Mouse (Mus musculus) CH12.LX (cell line): ENCODE measurements around the gene Cnnm2. TPM values are rescaled to one million over a fixed set of nuclear protein-coding genes. Genes with fewer than 3 reads are reported as not detected.
"Not testable (repeated sequence)": the region's sequence is repeated elsewhere in the genome, so short reads cannot be mapped to it uniquely, and the experiment has no call there.

ENCODE experiments used
- DNase-seq: peaks from one replicate; pipeline ENCODE4 v3.0.0-alpha.2; 2013; ENCODE audit errors: extremely low read depth
- H3K27ac ChIP-seq: 2 replicates; pipeline ENCODE4 v1.5.1; 2012; ENCODE audit warnings: low read depth, mild to moderate bottlenecking, control low read depth, moderate library complexity; ENCODE audit not compliant: insufficient read depth
- H3K27me3 ChIP-seq: replicated peaks from 2 replicates; pipeline ENCODE3; 2012; ENCODE audit warnings: inconsistent platforms
- H3K36me3 ChIP-seq, 2 experiments: replicated peaks in 1 of 2; 2 replicates each; pipeline versions ENCODE3 to v1.6.1; 2012; ENCODE audit warnings: inconsistent platforms in 1 of 2, low read length in 1 of 2, mild to moderate bottlenecking in 1 of 2, mixed read lengths in 1 of 2, moderate library complexity in 1 of 2; ENCODE audit not compliant: control insufficient read depth in 1 of 2, insufficient read depth in 1 of 2
- H3K4me1 ChIP-seq, 2 experiments: 2 replicates each; pipeline ENCODE4 v1.6.1; 2012; ENCODE audit warnings: inconsistent platforms in 1 of 2, moderate library complexity in 1 of 2; ENCODE audit not compliant: insufficient read depth in 2 of 2, control insufficient read depth in 1 of 2
- H3K4me2 ChIP-seq: 2 replicates; pipeline ENCODE4 v1.6.1; 2012; ENCODE audit warnings: low read depth, mild to moderate bottlenecking, control low read depth; ENCODE audit not compliant: poor library complexity, insufficient read depth, severe bottlenecking
- H3K4me3 ChIP-seq, 3 experiments: fragments of 150-350 bp in 1 of 3; sonication (generic) in 1 of 3; replicated peaks in 1 of 3; 2 replicates each; pipeline versions ENCODE3 to v1.5.1; 2011 to 2012; ENCODE audit warnings: low read depth in 2 of 3, low read length in 2 of 3, mild to moderate bottlenecking in 2 of 3, moderate library complexity in 2 of 3, control low read depth in 1 of 3, improper control_type of control experiment in 1 of 3, inconsistent platforms in 1 of 3, mixed read lengths in 1 of 3; ENCODE audit not compliant: poor library complexity in 1 of 3
- H3K79me2 ChIP-seq: replicated peaks from 2 replicates; pipeline ENCODE4 v1.6.1; 2012; ENCODE audit warnings: mild to moderate bottlenecking, moderate library complexity; ENCODE audit not compliant: control insufficient read depth, poor library complexity, insufficient read depth, severe bottlenecking; ENCODE audit errors: extremely low read depth
- H3K9ac ChIP-seq: 2 replicates; pipeline ENCODE4 v1.6.1; 2012; ENCODE audit warnings: low read depth, mild to moderate bottlenecking, control low read depth, moderate library complexity; ENCODE audit not compliant: insufficient read depth
- H3K9me3 ChIP-seq: replicated peaks from 2 replicates; pipeline ENCODE3; 2012; ENCODE audit warnings: low read length, inconsistent platforms, mixed read lengths
- CTCF ChIP-seq, 2 experiments: IDR thresholded peaks in 1 of 2; conservative IDR thresholded peaks in 1 of 2; 2 replicates each; pipeline ENCODE4 v1.5.1; 2011 to 2012; ENCODE audit warnings: low read depth in 2 of 2, low read length in 2 of 2, improper control_type of control experiment in 1 of 2, inconsistent platforms in 1 of 2, mild to moderate bottlenecking in 1 of 2, moderate library complexity in 1 of 2
- E2F4 ChIP-seq: IDR thresholded peaks from 2 replicates; pipeline ENCODE4 v1.6.1; 2011; ENCODE audit warnings: low read depth, low read length, improper control_type of control experiment; ENCODE audit not compliant: insufficient replicate concordance
- ELF1 ChIP-seq: IDR thresholded peaks from 2 replicates; pipeline ENCODE4 v1.6.1; 2014; ENCODE audit warnings: low read depth, mild to moderate bottlenecking, inconsistent platforms, low read length, improper control_type of control experiment
- EP300 ChIP-seq: IDR thresholded peaks from 2 replicates; pipeline ENCODE4 v1.6.1; 2011; ENCODE audit warnings: low read length, improper control_type of control experiment
- GABPA ChIP-seq: IDR thresholded peaks from 2 replicates; pipeline ENCODE4 v1.6.1; 2012; ENCODE audit warnings: low read depth, low read length, improper control_type of control experiment, inconsistent platforms; ENCODE audit not compliant: insufficient replicate concordance
- MAX ChIP-seq: IDR thresholded peaks from 2 replicates; pipeline ENCODE4 v1.6.1; 2011; ENCODE audit warnings: low read length, improper control_type of control experiment
- MEF2A ChIP-seq: IDR thresholded peaks from 2 replicates; pipeline ENCODE4 v1.6.1; 2014; ENCODE audit warnings: low read depth, mild to moderate bottlenecking, inconsistent platforms, low read length, improper control_type of control experiment, borderline replicate concordance
- NELFE ChIP-seq: IDR thresholded peaks from 2 replicates; pipeline ENCODE4 v1.6.1; 2011; ENCODE audit warnings: low read depth, low read length, improper control_type of control experiment
- POLR2A ChIP-seq: IDR thresholded peaks from 2 replicates; pipeline ENCODE4 v1.6.1; 2011; ENCODE audit warnings: low read depth, mild to moderate bottlenecking, improper control_type of control experiment, low read length
- POLR2AphosphoS2 ChIP-seq: IDR thresholded peaks from 2 replicates; pipeline ENCODE4 v1.6.1; 2011; ENCODE audit warnings: low read depth, low read length, improper control_type of control experiment
- RCOR1 ChIP-seq: conservative IDR thresholded peaks from 2 replicates; pipeline ENCODE4 v1.6.1; 2012; ENCODE audit warnings: low read depth, mild to moderate bottlenecking, inconsistent platforms, low read length, improper control_type of control experiment
- USF2 ChIP-seq: conservative IDR thresholded peaks from 2 replicates; pipeline ENCODE4 v1.6.1; 2011; ENCODE audit warnings: low read depth, low read length, improper control_type of control experiment
- ZC3H11A ChIP-seq: IDR thresholded peaks from 2 replicates; pipeline ENCODE4 v1.6.1; 2012; ENCODE audit warnings: low read depth, mild to moderate bottlenecking, inconsistent platforms, low read length, improper control_type of control experiment
- ZKSCAN1 ChIP-seq: IDR thresholded peaks from 2 replicates; pipeline ENCODE4 v1.6.1; 2012; ENCODE audit warnings: low read depth, inconsistent platforms, low read length, improper control_type of control experiment, borderline replicate concordance
- dilution Hi-C: fragments of 300-500 bp; cut with MboI; formaldehyde crosslinking; loops from 2 replicates; pipeline ENCODE4 v1.14.3; 2020; ENCODE audit warnings: low sequenced_read_pairs; ENCODE audit not compliant: extremely low pct_unique_long_range_greater_than_20kb, extremely low pct_ligation_motif_present
- in situ Hi-C: fragments of 300-500 bp; cut with MboI; formaldehyde crosslinking; loops from 3 replicates; pipeline ENCODE4 v1.14.3; 2019; ENCODE audit warnings: low sequenced_read_pairs, low pct_ligation_motif_present, low pct_unique_long_range_greater_than_20kb, mixed read lengths
- polyA plus RNA-seq: library from polyadenylated mRNA; unstranded; fragments of >175 nt; gene quantifications from 2 replicates; pipeline ENCODE4 v1.2.1, GENCODE M21; 2012; ENCODE audit warnings: low read depth; ENCODE audit not compliant: insufficient read length
- total RNA-seq, 2 experiments: library from RNA; depleted of rRNA; stranded (reverse); fragments of 300-350 nt in 1 of 2; fragments of >200 nt in 1 of 2; gene quantifications; 2 replicates each; pipeline ENCODE4 v1.2.3; 2012 to 2014

The Cnnm2 gene
- total and polyA plus RNA-seq, 3 experiments: 1.8 to 3.7 (median 2.6) TPM

DNA sequence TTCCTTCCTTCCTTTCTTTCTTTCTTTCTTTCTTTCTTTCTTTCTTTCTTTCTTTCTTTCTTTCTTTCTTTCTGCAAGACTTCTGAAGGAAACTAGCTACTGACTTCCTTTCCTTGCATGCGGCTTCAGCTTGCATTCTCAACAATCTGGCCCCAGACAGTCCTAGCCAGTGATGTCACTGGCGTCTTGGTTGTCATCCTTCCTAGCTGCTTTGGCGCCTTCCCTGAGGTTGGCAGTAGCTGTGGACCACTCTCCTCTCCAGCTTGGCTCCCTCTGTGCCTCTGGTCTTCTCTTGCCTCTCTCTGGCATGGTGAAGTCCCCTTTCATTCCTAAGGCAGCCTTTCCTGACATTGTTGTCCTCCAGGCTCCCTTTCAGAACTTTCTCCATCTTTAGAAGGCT lies 15.5 kb downstream of the Cnnm2 start:
- Histone ChIP-seq H3K9me3 (no peaks in the 10 kb centered on the region), H3K27ac (no peak overlapping the region), H3K27me3 (no peaks in the 10 kb centered on the region), H3K79me2 (no peaks in the 10 kb centered on the region), H3K4me2 (no peak overlapping the region), H3K4me1 (no peaks in the 10 kb centered on the region), H3K4me3 (no peak overlapping the region), H3K9ac (no peak overlapping the region), H3K36me3 (no peaks in the 10 kb centered on the region)
- DNase-seq: no peak
- dilution Hi-C loops: no loop called here
- TF ChIP-seq MAX (no peak), POLR2A (no peak), NELFE (no peak), MEF2A (no peak), ELF1 (no peak), RCOR1 (no peak), ZKSCAN1 (no peak), E2F4 (no peak)
- in situ Hi-C loops: no loop called here

DNA sequence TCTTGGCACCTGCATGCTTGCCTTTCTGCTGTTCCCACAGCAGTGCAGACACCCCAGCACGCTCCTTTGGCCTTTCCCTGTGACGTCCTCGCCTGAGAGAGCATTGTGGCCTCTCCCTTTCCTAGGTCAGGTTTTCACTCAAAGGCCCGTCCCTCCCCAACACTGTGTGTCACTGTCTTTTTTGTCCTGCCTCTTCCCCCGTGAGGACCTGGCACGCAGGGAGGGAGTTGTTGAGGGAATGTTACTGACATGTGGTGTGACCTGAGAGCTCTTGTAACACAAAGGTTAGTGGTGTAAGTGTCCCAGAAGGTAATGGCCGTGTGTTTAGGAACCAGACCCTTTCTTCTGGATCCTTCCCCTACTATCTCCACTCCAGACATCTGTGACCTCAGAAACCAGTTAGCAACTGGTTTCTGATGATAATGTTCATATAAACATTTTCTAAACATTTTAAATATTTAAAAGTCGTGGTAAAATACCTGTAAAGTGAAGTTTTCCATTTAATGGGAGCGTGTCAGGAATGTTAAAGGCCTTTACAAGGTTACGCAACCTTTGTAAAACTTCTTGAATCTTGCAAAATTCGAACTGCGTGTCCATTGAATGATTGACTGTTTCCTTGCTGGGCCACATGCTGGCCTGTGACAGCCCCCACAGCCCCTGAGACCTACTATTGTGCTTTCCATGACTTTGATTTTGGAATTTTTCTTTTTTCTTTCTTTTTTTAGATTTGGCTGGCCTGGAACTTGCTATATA lies 16.7 kb downstream of the Cnnm2 start:
- H3K27me3 ChIP-seq: no peaks in the 10 kb centered on the region
- dilution Hi-C loops: no loop called here
- no peak overlapping the region for H3K27ac ChIP-seq
- H3K79me2 ChIP-seq: no peaks in the 10 kb centered on the region
- in situ Hi-C loops: no loop called here
- no peaks in the 10 kb centered on the region for H3K9me3 ChIP-seq
- no peak overlapping the region for H3K4me2 ChIP-seq
- H3K4me3 ChIP-seq: no peak overlapping the region
- DNase-seq: no peak
- H3K4me1 ChIP-seq: no peaks in the 10 kb centered on the region
- no peaks in the 10 kb centered on the region for H3K36me3 ChIP-seq
- no peak overlapping the region for H3K9ac ChIP-seq
- TF ChIP-seq USF2 (no peak), ZC3H11A (no peak), GABPA (no peak), MEF2A (no peak), EP300 (no peak), CTCF (conservative IDR thresholded peaks at IDR 0.05 in 1 of 2, IDR thresholded peaks at IDR 0.05 in 1 of 2; ENCODE audit: low read depth in 2 of 2, low read length in 2 of 2) (no peak), POLR2AphosphoS2 (no peak)

DNA sequence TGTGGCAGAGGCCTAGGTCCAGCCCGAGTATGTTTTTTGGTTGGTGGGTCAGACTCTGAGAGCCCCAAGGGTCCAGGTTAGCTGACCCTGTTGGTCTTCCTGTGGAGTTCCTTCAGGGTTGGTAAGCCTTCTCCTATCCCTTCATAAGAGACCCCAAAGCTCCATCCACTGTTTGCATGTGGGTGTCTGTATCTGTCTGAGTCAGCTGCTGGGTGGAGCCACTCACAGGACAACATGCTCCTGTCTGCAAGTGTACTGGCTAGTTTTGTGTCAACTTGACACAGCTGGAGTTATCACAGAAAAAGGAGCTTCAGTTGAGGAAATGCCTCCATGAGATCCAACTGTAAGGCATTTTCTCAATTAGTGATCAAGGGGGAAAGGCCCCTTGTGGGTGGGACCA lies 17.7 kb downstream of the Cnnm2 start:
- H3K9ac ChIP-seq, H3K4me1 ChIP-seq, DNase-seq, dilution Hi-C loops, H3K36me3 ChIP-seq, H3K79me2 ChIP-seq, H3K27me3 ChIP-seq, H3K4me3 ChIP-seq, in situ Hi-C loops, H3K4me2 ChIP-seq, H3K9me3 ChIP-seq, H3K27ac ChIP-seq: not testable (repeated sequence)
